Mouse (Mus musculus) spleen, adult 2 months (tissue): ENCODE results near the gene Phactr1.

Experiments
- CTCF ChIP-seq: fragments of 200-500 bp; IDR thresholded peaks from 2 replicates; pipeline ENCODE4 v1.5.1; 2011; ENCODE audit warnings: mild to moderate bottlenecking, inconsistent platforms; ENCODE audit not compliant: insufficient read depth, insufficient read length, insufficient replicate concordance; ENCODE audit errors: extremely low read depth
- POLR2A ChIP-seq: fragments of 200-500 bp; IDR thresholded peaks from 2 replicates; pipeline ENCODE4 v1.6.1; 2011; ENCODE audit warnings: low read depth, low read length, inconsistent platforms

DNA sequence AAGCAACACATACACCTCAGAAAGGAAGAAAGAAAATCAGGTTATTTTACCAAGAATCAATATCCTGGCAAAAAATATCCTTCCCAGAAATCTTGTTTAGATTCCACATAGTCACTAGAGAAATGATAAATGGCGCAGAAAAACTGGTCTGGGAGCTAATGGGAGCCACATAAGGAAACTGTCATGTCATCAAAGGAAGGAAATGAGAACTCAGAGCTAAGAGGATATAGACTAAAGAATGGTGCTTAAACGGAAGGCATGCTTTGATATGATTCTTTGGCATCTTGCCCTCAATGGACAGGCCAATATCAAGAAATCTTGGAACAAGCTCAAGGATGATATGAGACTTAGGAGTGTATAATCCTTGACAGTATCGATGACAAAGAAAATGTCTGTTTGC is 263.7 kb downstream of the Phactr1 start:
- TF ChIP-seq CTCF (no peak), POLR2A (no peak)
